Mouse (Mus musculus): Measurements from ENCODE around the gene She. TPM values are rescaled to one million over a fixed set of nuclear protein-coding genes. Genes with fewer than 3 reads are reported as not detected.
"Not testable (repeated sequence)": the region's sequence is repeated elsewhere in the genome, so short reads cannot be mapped to it uniquely, and the experiment has no call there.

Gene She
- 1.0 and 1.1 TPM in 2 replicates for polyA plus RNA-seq (2015; fragmentation: Nextera tagmentation; extraction: Ambion mirVana)

DNA sequence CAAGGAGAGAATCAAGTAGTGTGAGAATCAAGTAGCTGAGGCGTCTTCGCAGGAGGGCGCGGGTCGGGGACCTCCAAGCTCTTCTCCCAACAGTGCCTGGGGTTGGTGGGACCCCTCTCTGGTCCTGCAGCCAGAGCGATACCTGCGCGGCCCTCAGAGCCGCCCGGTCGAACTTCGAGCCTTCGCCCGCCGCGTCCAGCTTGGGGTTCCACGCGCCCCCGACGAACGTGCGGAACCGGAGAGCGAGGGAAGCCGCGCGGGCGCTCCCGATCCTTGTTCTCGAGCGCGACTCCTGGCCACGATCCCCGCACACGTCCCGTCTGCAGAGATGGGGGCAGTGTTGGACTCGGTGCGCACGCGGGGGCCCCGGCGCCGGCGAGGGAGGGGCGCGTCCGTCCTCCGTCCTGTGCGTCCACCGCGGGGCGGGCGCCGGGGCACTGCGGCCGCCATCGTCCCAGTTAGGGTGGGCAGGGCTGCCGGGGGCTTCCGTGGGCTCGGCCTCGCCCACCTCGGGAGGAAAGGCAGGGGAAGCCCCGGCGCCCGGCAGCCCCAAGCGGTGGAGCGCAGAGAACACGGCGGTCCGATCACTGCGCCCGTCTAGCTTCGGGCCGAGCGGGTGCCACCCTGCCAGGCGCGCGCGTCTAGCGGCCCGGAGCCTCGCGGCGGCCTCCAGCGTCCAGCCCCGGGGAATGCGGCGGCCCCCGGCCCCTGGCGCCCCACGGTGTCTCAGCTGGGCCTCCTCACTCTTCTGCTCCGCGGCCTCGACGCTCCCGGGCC, at the start of gene She:
She (plus strand) TSS at position 556 of the 777 bp plus-strand sequence.
- no peak for DNase-seq (ENCODE audit: low spot score)

- DNase-seq (ENCODE audit: low spot score): no peak
These were observed 49.5 kb upstream of the She start for GRCm38 (mm10) chr3:89781640-89782039.

DNA sequence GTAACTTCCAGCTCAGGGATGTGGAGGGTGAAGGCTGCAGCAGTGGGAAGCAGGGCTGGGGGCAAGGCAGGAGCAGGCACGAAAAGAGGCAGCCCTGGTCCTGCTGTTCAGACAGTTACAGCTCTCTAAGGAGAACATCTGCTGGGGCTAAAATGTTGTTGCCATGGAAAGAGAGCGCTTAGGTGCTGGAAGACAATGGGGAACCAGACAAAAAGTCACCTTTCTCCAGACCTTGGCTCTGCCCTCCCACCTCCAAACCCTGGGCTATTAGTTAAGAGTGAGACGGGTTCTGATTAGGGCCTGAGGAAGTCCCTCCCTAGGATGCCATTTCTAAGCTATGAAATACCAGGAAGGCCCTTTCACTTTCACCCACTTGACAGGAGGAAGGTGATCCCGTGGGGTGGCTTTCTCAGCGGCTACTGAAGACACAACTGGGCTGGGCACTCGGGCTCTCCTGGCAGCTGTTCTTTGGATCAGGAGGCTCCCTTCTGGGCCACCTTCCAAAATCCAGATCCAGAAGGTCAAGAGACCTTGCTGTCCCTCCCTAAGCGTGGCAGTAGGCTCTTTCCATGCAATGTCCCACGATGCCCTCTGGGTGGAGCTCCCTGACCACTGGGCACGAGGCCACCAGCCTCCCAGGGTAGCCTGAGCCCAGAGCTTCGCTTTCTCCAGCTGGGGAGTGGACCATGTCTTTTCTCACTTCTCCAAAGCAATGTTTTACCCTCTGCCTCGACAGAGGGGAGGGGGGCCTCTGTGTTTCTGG, 46.0 kb upstream of the She start:
- DNase-seq (ENCODE audit: low spot score): no peak

- no peak for DNase-seq (ENCODE audit: low spot score)
These were observed 44.9 kb upstream of the She start for GRCm38 (mm10) chr3:89786275-89786674.

GRCm38 (mm10) chr3:89788680-89789352, 42.4 kb upstream of the She start:
- no peak for DNase-seq (ENCODE audit: low spot score)

- no peak for DNase-seq (ENCODE audit: low spot score)
These were observed 36.6 kb upstream of the She start for GRCm38 (mm10) chr3:89794616-89795015.

DNA sequence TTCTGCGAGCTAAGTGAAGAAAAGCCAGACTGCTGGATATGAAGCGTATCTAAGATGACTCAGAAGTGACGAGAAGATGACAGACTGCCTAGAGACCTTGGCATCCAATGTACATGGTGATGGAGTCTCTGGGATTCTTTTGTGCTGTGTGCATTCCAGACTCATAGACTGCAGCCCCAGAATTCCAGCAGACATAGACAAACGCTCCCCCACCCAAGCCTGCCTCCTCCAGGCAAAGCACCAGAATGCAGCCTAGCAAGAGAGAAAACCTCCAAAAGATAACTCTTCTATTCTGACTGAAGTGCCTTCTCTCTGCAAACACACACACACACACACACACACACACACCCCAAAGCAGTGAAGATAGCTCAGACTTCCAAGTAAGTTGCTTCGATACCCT, 35.4 kb upstream of the She start:
- DNase-seq (ENCODE audit: low spot score): no peak

DNA sequence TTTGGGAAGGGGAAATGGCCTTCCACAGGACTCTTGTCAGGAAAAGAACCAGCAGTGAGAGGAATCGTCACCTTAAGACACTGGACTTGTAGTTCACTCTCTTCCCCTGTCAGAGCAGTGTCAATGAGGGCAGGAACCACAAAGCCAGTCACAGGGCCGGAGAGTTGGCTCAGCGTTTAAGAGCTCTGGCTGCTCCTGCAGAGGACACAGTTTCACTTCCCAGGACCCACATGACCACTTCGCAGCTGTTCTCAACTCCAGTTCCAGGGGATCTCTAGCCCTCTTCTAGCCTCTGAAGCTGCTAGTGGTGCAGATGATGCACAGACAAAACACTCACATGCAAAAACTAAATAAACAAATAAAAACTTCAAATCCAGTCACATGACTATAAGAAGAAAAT, 34.8 kb upstream of the She start:
- no peak for DNase-seq (ENCODE audit: low spot score)

DNA sequence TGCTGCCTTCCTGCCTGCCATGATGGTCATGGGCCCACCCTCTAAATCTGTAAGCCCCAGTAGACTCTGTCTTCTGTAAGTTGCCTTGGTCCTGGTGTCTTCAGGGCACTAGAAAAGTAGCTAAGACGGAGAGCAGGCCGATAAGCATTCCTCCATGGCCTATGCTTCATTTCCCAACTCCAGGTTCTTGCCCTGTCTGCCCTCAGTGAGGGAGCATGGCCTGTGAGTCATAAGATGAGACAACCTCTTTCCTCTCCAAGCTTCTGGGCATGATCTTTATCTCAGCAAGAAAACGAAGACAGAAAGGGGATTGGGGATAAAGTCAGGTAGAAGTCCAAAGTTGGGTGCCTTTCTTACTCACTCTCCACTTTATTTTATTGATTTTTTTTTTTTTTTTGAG, 32.7 kb upstream of the She start:
- no peak for DNase-seq (ENCODE audit: low spot score)

DNA sequence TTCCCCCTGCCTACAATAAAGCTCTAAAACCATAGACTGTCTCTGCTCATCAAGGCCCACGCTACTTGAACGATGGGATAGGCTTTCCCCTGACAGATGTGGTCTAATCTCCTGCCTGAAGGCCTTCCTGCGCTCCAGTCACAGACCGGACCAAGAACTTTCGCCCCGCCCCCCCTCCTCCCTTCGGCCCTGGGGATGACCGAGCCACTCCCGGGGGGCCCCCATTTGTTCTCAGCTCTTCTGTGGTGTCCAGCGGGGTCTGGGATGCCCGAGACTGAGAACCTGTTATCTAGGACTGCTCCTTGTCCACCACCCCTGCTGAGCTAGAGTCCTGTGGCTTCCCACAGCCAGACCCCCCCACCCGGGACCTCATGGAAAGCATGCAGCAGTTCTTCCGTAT, 31.7 kb upstream of the She start:
- DNase-seq (ENCODE audit: low spot score): no peak

- DNase-seq (ENCODE audit: low spot score): not testable (repeated sequence)
These were observed 31.1 kb upstream of the She start for GRCm38 (mm10) chr3:89800078-89800477.

GRCm38 (mm10) chr3:89800774-89801506, 30.2 kb upstream of the She start:
- no peak for DNase-seq (ENCODE audit: low spot score)

DNA sequence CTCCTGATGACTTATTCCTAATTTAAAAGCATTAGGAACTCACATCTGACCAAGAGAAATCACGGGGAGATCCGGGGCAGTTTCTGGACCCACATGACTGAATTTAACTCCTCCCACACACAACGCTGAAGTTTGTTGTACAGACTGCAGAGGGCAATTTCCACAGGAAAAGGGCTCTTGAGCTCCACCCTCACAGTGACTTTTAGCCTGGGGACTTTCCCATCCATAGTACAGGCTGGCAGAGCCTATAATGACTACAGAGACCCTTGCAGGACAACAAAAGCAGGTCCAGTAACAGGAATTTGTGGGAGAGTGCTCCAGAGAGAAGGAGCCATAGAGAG, 29.7 kb upstream of the She start:
- no peak for DNase-seq (ENCODE audit: low spot score)

DNA sequence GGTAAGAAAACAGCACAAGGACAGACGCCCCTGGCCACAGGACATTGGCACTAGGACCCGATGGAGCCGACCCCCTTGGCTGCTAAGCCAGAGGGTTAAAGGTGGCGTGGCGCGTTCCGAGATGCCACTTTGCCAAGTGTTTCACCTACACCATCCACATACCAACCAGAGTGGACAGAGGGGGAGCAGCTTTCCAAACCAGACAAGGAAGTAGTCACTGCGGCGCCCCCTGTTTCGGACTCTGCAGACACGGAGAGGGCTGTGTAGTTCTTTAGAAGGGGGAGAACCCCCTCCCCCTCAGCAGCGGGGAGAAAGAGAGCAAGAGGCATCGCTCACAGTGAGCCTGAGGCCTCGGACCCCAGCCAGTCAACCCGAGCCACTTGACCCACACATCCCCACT, 28.3 kb upstream of the She start:
- no peak for DNase-seq (ENCODE audit: low spot score)

GRCm38 (mm10) chr3:89805179-89805578, 26.0 kb upstream of the She start:
- DNase-seq (ENCODE audit: low spot score): no peak

DNA sequence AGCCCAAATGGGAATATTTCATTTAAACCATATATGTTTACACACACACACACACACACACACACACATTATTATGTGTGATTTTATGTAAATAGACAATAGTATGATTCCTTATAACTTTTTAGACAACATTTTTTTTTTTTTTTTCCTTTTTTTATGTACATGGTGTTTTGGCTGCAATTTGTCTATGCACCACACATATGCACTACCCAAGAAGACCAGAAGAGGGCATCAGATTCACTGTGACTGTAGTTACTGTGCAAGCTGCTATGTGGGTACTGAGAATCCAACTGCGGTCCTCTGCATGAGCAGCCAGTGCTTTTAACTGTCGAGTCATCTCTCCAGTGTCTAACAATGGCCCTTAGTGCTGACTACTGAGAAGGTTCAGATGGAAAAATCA, 24.4 kb upstream of the She start:
- no peak for DNase-seq (ENCODE audit: low spot score)

- DNase-seq (ENCODE audit: low spot score): no peak
These were observed 24.0 kb upstream of the She start for GRCm38 (mm10) chr3:89807171-89807570.

- DNase-seq (ENCODE audit: low spot score): no peak
These were observed 23.3 kb upstream of the She start for GRCm38 (mm10) chr3:89807881-89808280.

DNA sequence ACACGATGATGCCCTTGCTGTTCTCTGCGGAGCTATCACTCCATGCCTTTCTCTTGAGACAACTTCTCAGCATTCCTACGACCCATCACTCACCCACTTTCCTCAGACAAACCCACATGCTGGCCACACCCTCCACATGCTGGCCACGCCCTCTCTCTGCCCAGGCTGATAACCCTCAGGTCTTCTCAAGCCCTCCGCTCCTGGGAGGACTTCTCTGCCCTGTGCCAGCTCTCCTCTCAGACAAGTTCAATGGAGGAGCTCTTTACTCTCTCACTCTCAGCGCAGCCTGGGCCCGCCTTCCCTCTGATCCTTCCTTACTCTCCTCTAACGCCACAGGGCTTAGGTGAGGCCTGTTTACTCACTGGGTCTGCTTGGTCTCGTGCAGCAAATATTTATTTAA, 22.5 kb upstream of the She start:
- DNase-seq (ENCODE audit: low spot score): no peak

- DNase-seq (ENCODE audit: low spot score): no peak
These were observed 20.3 kb upstream of the She start for GRCm38 (mm10) chr3:89810841-89811240.

GRCm38 (mm10) chr3:89812166-89812565, 19.0 kb upstream of the She start:
- DNase-seq (ENCODE audit: low spot score): no peak

DNA sequence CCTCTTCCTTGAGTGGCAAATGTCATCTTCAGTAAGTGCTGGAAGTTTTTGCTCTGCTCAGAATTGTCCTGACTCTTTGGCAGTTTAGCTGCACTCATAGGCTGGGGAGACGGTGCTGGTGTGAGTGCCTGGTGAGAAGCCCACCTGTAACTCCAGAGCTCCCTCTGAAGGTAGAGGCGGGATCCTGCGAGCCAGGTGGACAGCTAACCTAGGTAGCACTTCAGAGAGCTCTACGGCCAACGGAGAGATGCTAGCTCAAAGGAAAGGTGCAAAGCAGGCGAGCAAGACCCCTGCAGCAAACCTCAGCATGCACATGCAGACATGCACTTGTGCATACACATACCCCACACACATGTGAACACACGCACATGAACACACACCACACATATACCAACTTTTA, 17.1 kb upstream of the She start:
- DNase-seq (ENCODE audit: low spot score): no peak
